Mouse (Mus musculus) cerebellum, adult 11-12 months (tissue): ENCODE measurements around the gene Adam23.

Source experiments
- DNase-seq: peaks from one replicate; pipeline ENCODE4 v3.0.0; 2022

Adam23 gene

GRCm38 (mm10) chr1:63445656-63446046 lies at the start of gene Adam23:
Adam23 (plus strand) TSS chr1:63445891.
- peak; percentile 91 for DNase-seq

DNA sequence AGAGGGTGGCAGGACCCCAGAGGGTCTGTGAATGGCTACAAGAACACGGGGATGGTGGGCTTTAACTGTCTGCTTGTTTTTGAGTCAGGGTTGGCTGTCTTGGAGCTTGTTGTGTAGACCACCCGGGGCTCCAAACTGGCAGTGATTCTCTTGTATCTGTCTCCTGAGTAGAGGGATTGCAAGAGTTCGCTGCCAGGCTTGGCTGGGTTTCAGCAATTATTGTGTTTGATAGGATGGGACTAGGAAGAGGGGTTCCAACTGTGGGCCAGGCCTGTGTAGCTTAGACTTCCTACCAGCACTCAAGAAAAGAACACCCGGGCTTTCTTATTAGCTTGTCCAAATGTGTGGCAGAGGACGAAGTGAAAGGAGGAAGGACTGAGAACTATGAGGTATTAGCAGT lies 44.6 kb upstream of the Adam23 start:
- DNase-seq: no peak

DNA sequence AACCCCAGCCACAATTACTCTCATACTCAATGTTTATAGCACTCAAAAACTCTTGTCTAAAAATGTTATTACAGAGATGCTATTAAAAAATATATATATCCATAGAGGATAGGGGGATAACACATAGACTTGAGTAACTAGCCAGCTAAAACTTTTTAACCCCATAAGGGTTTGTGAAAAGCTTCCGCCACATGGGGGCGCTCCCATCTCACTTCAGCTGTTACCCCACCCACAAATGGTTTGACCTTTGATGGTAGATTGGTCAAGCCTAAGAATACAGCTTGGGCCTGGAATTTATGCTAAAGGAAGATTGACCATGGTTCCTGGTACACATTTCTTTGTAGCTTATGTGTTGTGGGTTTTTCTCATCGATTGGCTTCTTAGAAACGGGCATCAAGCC lies 42.1 kb upstream of the Adam23 start:
- peak; percentile 16 for DNase-seq

DNA sequence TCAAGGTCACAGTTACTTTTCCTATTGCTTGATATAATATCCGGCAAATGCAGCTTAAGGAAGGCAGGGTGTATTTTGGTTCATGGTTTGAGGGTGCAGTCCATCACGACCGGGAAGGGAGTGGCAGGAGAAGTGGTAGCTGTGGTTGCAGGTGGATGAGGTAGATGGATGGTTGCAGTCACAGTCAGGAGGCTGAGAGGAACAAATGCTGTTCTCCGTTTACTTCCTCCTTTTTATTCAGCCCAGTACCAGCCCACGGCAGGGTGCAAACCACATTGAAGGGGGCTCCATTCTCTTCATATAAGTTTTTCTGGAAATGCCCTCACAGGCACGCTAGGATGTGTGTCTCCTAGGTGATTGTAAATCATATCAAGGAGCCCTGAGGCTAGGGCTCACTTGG lies 37.3 kb upstream of the Adam23 start:
- no peak for DNase-seq

- no peak for DNase-seq
Measured at GRCm38 (mm10) chr1:63418491-63418890, 27.2 kb upstream of the Adam23 start.

DNA sequence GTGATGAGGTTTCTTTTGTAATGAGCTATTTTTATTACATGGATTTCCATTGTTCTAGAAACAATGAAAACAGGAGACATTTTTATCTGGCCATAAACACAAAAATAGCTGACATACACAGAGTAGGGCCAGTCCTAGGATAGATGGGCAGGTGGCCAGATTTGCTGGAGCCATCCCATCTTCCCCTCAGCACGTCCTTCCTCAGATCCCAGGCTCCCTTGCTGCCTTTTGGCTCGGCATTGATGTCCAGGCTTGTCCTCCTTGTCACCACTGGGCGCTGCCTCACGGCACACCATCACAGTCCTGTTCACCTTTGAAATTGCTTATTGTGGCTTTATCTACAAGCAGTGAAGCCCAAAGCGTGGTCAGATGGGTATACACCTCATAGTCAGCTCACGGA lies 15.0 kb upstream of the Adam23 start:
- DNase-seq: peak; percentile 79

- peak; percentile 54 for DNase-seq
Measured at GRCm38 (mm10) chr1:63431166-63431565, 14.5 kb upstream of the Adam23 start.

- DNase-seq: no peak
Measured at GRCm38 (mm10) chr1:63431842-63432241, 13.8 kb upstream of the Adam23 start.

DNA sequence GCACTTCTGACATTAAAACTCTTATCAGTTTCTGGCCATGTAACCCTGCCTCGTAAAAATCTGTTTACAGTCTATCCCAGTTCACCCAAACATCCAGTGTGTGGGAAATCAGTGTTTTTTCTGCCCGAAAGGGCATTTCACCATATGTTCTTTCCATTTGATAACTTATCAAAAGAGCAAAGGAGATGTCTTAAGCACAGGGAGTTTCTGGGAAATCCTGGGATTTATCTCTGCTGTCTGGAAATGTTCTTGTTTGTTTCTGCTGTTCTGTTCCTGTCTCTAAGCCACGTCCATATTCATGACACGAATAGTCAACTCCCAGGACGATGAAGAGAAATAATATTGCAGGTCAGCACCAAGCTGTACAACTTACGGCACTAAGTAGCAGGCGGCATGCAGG lies 11.6 kb upstream of the Adam23 start:
- DNase-seq: no peak

GRCm38 (mm10) chr1:63437529-63437928 lies 8.2 kb upstream of the Adam23 start:
- no peak for DNase-seq

- DNase-seq: no peak
Measured at GRCm38 (mm10) chr1:63442186-63442585, 3.5 kb upstream of the Adam23 start.

- no peak for DNase-seq
Measured at GRCm38 (mm10) chr1:63442616-63443015, 3.1 kb upstream of the Adam23 start.

GRCm38 (mm10) chr1:63445149-63445609 lies 512 bp upstream of the Adam23 start:
- DNase-seq: peak; percentile 63

DNA sequence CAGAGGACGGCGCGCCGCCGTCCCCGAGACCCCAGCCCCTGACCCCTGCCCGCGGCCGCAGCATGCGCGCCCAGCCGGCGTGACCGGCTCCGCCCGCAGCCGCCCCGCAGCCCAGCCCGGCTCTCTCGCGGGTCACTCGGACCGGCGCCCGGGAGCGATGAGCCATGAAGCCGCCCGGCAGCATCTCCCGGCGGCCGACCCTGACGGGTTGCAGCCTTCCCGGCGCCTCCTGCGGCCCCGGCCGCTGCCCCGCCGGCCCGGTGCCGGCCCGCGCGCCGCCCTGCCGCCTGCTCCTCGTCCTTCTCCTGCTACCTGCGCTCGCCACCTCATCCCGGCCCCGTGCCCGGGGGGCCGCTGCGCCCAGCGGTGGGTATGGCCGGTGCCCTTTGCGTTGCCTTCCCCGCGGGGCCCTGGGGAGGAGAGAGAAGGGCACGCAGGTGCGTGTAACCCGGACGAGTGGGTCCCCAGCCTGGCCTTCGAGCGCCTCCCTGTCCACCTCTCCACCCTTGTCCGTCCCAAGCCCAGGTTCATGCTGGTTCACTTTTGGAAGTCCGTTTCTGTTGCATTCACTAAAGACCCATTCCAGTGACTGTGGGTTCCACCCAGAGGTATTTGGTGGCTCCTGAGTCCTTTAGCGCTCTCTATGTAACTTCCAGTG lies 485 bp downstream of the Adam23 start:
- peak; percentile 68 for DNase-seq

DNA sequence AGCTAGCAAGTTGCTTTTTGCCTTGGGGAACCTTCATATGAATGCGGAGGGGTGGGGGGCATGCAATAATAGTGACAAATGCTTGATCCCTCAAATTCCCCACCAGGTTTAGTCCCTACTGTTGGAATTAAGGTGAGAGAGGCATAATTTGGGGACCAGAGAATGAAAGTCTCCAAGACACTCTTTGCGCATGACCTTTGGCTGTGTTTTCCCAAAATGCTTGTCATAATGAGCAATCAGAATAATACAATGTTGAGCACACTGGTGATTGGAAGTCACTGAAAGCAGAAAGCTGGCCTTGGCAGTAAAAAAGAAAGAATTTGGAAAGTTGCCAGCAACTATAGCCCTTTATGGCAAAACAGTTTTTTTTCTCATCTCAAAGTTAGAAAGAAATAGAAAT lies 1.0 kb downstream of the Adam23 start:
- DNase-seq: no peak

GRCm38 (mm10) chr1:63450091-63450490 lies 4.4 kb downstream of the Adam23 start:
- DNase-seq: no peak

- DNase-seq: no peak
Measured at GRCm38 (mm10) chr1:63453332-63453887, 7.7 kb downstream of the Adam23 start.

- DNase-seq: peak; percentile 83
Measured at GRCm38 (mm10) chr1:63457801-63458519, 12.3 kb downstream of the Adam23 start.

- DNase-seq: no peak
Measured at GRCm38 (mm10) chr1:63459151-63459550, 13.5 kb downstream of the Adam23 start.

DNA sequence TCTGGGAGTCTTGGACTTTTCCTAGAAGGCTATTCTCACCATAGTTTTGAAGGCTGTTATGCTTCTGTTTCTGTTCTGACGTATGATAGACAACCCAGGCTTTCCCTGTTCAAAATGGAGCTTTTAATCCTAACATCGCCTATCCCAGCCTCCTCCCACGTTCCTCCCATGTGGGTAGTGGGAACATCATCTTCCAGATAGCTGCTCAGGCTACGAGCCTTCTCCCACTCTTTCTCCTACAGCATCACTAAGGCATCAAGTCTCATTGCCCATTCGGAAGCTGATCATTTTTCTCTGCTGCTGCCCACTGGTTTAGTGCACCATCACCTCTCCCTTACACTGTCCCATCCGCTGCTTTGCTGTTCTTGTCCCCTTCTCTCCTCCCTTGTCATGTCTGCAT lies 14.2 kb downstream of the Adam23 start:
- no peak for DNase-seq

GRCm38 (mm10) chr1:63464441-63464840 lies 18.8 kb downstream of the Adam23 start:
- no peak for DNase-seq

- DNase-seq: no peak
Measured at GRCm38 (mm10) chr1:63473272-63473671, 27.6 kb downstream of the Adam23 start.

DNA sequence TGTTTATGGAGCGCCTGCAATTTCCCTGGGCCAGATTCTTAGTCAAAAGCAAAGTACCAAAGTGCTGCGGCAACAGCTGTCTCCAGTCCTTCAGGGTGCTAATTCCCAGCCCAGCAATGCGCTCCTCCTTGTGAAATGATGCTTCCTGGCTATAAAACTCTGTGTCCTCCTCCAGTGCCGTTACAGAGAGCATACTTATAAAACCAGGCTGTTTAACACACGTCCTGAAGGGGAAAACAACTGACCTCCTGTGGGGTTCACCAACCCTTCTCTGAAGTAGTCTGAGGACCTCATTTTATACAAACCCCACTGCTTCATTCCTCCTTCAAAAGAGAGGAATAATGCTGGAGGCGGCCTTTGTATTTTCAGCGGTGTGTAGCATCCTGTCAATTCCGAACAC lies 28.0 kb downstream of the Adam23 start:
- no peak for DNase-seq

DNA sequence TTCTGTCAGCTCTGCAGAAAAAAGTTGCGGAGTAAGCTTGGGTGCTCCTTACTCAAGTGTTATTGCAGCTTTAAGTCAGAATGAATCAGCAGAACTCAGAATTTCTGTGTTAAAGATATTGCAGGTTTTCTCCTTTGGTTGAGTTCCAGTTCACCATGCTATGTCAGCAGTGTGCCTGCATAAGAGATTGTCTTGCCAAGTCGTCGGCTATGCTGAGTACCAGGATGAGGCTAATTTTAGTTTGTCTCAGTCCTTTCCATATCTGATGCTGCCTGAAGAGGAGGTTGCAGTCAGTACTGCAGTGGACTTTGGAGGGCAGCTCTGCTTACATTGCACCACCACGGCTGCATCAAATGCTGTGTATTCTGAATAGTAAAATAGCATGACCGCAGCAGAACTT lies 33.3 kb downstream of the Adam23 start:
- DNase-seq: peak; percentile 63
